Mouse (Mus musculus) embryonic fibroblast, embryonic 13.5 days (primary cell): ENCODE data around the gene Pip4k2a.

Source experiments
- CTCF ChIP-seq: IDR thresholded peaks from 2 replicates; pipeline ENCODE4 v1.5.1; 2011; ENCODE audit warnings: mild to moderate bottlenecking, control low read depth, low read length, moderate library complexity, borderline replicate concordance; ENCODE audit not compliant: insufficient read depth
- POLR2A ChIP-seq: IDR thresholded peaks from 2 replicates; pipeline ENCODE4 v1.6.1; 2011; ENCODE audit warnings: low read depth, mild to moderate bottlenecking, control low read depth, low read length, moderate library complexity

DNA sequence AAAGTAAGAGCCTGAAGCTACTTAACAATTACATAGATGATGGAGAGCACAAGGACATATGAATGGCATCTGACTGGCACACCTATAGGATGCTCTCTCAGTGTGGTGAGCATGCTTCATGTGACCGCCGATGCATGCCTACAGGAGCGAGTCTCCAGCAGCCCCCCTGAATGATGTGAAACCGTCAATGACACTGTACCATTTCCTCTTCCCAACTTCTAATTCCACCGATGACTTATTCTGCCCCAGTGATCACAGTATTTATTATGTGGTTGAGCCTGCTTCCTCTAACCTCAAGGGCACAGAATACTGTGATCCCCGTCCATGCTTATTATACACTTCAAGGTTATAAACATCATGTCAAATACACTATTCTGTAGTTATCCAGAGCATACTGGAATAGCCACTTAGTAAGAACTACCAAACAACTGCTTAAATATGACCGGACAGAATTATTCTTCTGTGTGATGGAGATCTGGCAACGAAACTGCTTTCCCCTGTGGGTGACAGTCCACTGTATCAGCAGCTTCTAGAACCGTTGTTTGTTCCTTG, 74.8 kb downstream of the Pip4k2a start:
- TF ChIP-seq POLR2A, result no peak
- no peak for TF ChIP-seq CTCF
